Mouse (Mus musculus) liver, embryonic 14.5 days (tissue): ENCODE measurements at regions not wholly inside any gene's neighbourhood (a gene's known extent, or its start where the extent isn't known, plus 50 kb on each side); places are given as distances from the start of the nearest gene placed in this dataset.

ENCODE experiments used
- ATAC-seq: fragments of 200-750 bp; cut with Nextera tagmentation; 2 replicates; pipeline ENCODE4 v1.8.0; 2017; ENCODE audit warnings: moderate number of reproducible peaks, mild to moderate bottlenecking, moderate library complexity; ENCODE audit not compliant: insufficient read depth
- DNase-seq, 3 experiments: peaks; one replicate each; pipeline ENCODE4 v3.0.0-alpha.2; 2012 to 2013; ENCODE audit warnings: low read depth in 3 of 3, low spot score in 3 of 3
- H3K27ac ChIP-seq: fragments of 300-500 bp; sonication (generic); 2 replicates; pipeline ENCODE4 v1.5.1; 2014; ENCODE audit warnings: moderate library complexity, mild to moderate bottlenecking, control low read depth, inconsistent platforms
- H3K27me3 ChIP-seq: fragments of 300-500 bp; sonication (generic); 2 replicates; pipeline ENCODE4 v1.6.1; 2014; ENCODE audit warnings: mild to moderate bottlenecking, low read length, moderate library complexity; ENCODE audit not compliant: control insufficient read depth, insufficient read depth
- H3K36me3 ChIP-seq: fragments of 300-500 bp; sonication (generic); replicated peaks from 2 replicates; pipeline ENCODE4 v1.6.1; 2014; ENCODE audit warnings: low read depth; ENCODE audit not compliant: control insufficient read depth, insufficient read depth
- H3K4me1 ChIP-seq, 2 experiments: fragments of 200-500 bp in 1 of 2; fragments of 300-500 bp in 1 of 2; sonication (generic) in 1 of 2; replicated peaks; 2 replicates each; pipeline ENCODE4 v1.6.1; 2012 to 2014; ENCODE audit warnings: antibody characterized with exemption in 1 of 2, inconsistent platforms in 1 of 2, low read length in 1 of 2; ENCODE audit not compliant: control insufficient read depth in 2 of 2, insufficient read depth in 2 of 2
- H3K4me2 ChIP-seq: fragments of 300-500 bp; sonication (generic); 2 replicates; pipeline ENCODE4 v1.6.1; 2014; ENCODE audit warnings: low read depth, mild to moderate bottlenecking, control low read depth, moderate library complexity
- H3K4me3 ChIP-seq, 2 experiments: fragments of 200-500 bp in 1 of 2; fragments of 300-500 bp in 1 of 2; sonication (generic) in 1 of 2; 2 replicates each; pipeline ENCODE4 v1.5.1; 2012 to 2014; ENCODE audit warnings: low read depth in 2 of 2, low read length in 2 of 2, mild to moderate bottlenecking in 2 of 2, control low read depth in 1 of 2, inconsistent platforms in 1 of 2, moderate library complexity in 1 of 2; ENCODE audit not compliant: insufficient read depth in 1 of 2
- H3K9ac ChIP-seq: fragments of 300-500 bp; sonication (generic); replicated peaks from 2 replicates; pipeline ENCODE4 v1.6.1; 2014; ENCODE audit warnings: mild to moderate bottlenecking, control low read depth, moderate library complexity
- H3K9me3 ChIP-seq: fragments of 300-500 bp; sonication (generic); 2 replicates; pipeline ENCODE4 v1.6.1; 2016; ENCODE audit warnings: low read length, mixed read lengths; ENCODE audit not compliant: control insufficient read depth
- CTCF ChIP-seq: IDR thresholded peaks from 2 replicates; pipeline ENCODE4 v1.5.1; 2016; ENCODE audit warnings: antibody characterized with exemption, low read depth, control low read depth
- EP300 ChIP-seq: IDR thresholded peaks from 2 replicates; pipeline ENCODE4 v1.6.1; 2016; ENCODE audit warnings: antibody characterized with exemption, low read depth
- WGBS: fragments of 180-500 bp; shearing (Covaris S2); extraction: QIAGEN DNeasy Blood & Tissue Kit; methylation state at CpG from one replicate; pipeline ENCODE4 v1.1.7; 2014; ENCODE audit not compliant: insufficient replicate concordance; 5-methylcytosine and 5-hydroxymethylcytosine counted together

DNA sequence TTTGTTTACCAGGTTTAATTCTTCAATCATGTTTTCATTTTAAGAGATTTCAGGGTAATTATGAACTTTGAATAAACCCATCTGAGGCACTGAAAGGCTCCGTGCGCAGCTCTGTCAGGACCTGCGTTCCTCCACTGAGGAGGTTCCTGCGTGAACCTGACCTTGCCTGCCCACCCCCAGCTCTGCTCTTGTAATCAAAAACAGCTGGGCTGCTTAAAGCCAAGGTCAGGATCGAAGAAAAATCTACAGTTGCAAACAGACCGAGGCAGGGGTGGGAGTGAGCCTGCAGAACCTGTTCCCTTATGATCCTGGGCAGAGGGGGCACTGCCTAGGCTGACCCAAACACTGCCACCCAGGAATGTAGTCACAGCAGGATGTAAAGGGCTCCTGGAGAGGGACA, 134.8 kb upstream of the Bcor start:
- H3K36me3 ChIP-seq, result no peaks in the 10 kb centered on the region
- H3K4me1 ChIP-seq, result peaks cover 8 to 24% of the 10 kb centered on the region in 2 experiments
- no peak overlapping the region for H3K27ac ChIP-seq
- H3K9ac ChIP-seq, result no peak overlapping the region
- H3K4me2 ChIP-seq, result no peak overlapping the region
- no peak for DNase-seq
- no peak overlapping the region for H3K4me3 ChIP-seq
- no peak for ATAC-seq
- TF ChIP-seq EP300, result no peak
- no peak for TF ChIP-seq CTCF
- H3K9me3 ChIP-seq, result no peaks in the 10 kb centered on the region
- no peaks in the 10 kb centered on the region for H3K27me3 ChIP-seq
- 53% methylated on average over 6 of the region's 6 CpGs for WGBS

DNA sequence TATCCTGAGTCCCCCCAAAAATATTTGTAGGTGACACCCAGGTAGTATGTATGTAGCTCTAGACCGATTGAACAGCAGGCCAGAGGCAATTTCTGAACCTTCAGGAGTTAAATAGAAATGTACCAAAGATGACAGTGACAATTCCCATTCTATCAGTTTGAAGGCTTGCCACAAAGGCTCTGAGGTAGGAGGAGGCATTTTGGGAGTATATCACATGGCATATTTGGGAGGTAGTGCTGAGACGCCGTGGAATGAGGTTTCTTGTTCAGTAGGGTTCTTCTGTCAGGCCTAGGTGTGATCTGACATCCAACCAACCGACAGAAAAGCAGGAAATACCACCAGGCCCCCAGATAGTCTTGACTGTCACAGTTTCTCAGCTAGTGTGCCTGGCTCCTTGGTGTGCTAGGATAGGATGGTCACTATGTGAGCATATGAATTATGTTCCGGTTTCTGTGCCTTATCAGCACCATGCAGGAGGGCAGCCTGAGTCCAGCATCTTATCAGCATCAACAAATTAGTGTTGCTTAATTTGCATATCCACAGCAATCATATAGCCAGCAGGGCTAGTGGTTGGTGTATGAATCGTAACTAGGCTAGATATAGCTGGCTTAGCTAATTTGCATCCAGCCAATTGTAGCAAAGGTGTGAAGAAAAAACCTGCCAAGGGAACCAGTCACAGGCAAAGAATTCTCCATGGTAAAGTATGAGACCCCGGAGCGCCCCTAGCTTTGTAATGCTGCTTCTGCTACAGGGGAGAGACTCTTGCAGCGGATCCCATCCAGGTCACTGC, 136.3 kb upstream of the Bcor start:
- Histone ChIP-seq H3K36me3 (no peaks in the 10 kb centered on the region), H3K27me3 (no peaks in the 10 kb centered on the region), H3K9ac (peak overlapping the region; percentile 57), H3K4me1 (peaks cover 8 to 24% of the 10 kb centered on the region in 2 experiments), H3K9me3 (no peaks in the 10 kb centered on the region), H3K4me2 (peak overlapping the region; percentile 56), H3K4me3 (peak overlapping the region; percentile 9 to 16; a peak in 1 of 4 replicates), H3K27ac (peak overlapping the region; percentile 86)
- DNase-seq (peak; percentile 72 to 77 (median 75)), ATAC-seq (peak; percentile 97)
- WGBS, result 36% methylated on average over 9 of the region's 9 CpGs
- TF ChIP-seq CTCF (peak; percentile 25; the same call in 1 of the 2 replicates), EP300 (peak; percentile 94)

DNA sequence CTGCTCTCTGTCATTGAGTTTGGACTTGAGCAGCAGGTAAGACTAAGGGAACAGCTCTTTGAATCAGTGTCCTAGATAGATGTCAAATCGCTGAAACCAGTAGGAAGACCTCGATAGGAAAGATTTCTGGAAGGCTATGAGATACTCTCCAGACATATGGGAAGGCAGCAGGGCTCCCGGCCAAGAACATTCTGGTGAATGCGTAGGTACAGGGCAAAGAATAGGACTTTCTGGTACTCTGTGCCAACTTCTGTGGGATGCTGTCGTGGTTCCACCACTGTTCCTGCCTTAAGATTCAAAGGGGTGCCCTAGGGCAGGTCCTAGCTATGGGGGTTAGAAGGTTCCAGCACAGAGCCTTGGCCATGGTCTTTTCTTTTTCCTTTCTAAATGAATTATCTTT, 138.5 kb upstream of the Bcor start:
- Histone ChIP-seq H3K27ac (no peak overlapping the region), H3K4me1 (peaks cover 8 to 24% of the 10 kb centered on the region in 2 experiments), H3K9me3 (no peaks in the 10 kb centered on the region), H3K9ac (no peak overlapping the region), H3K27me3 (no peaks in the 10 kb centered on the region), H3K4me2 (no peak overlapping the region), H3K36me3 (no peaks in the 10 kb centered on the region), H3K4me3 (no peak overlapping the region)
- no peak for TF ChIP-seq EP300
- no peak for TF ChIP-seq CTCF
- ATAC-seq, result no peak
- WGBS, result 66% methylated on average over 5 of the region's 5 CpGs
- DNase-seq, result no peak

- no peak for TF ChIP-seq CTCF
- no peak for TF ChIP-seq EP300
- no peak for ATAC-seq
- DNase-seq, result no peak
- Histone ChIP-seq H3K36me3 (no peaks in the 10 kb centered on the region), H3K27ac (no peak overlapping the region), H3K9me3 (no peaks in the 10 kb centered on the region), H3K9ac (no peak overlapping the region), H3K4me3 (no peak overlapping the region), H3K27me3 (no peaks in the 10 kb centered on the region), H3K4me2 (no peak overlapping the region), H3K4me1 (peaks cover 8 to 24% of the 10 kb centered on the region in 2 experiments)
- WGBS, result 84% methylated on average over 11 of the region's 11 CpGs
Observed at GRCm38 (mm10) chrX:12299236-12299635, 139.1 kb upstream of the Bcor start.

GRCm38 (mm10) chrX:12304678-12305077, 144.5 kb upstream of the Bcor start:
- H3K27me3 ChIP-seq, result no peaks in the 10 kb centered on the region
- ATAC-seq (no peak), DNase-seq (no peak)
- H3K4me1 ChIP-seq, result no peaks in the 10 kb centered on the region
- no peaks in the 10 kb centered on the region for H3K36me3 ChIP-seq
- no peak for TF ChIP-seq EP300
- TF ChIP-seq CTCF, result no peak
- H3K27ac ChIP-seq, result no peak overlapping the region
- H3K9ac ChIP-seq, result no peak overlapping the region
- H3K4me2 ChIP-seq, result no peak overlapping the region
- 68% methylated on average over 5 of the region's 5 CpGs for WGBS
- no peak overlapping the region for H3K4me3 ChIP-seq
- H3K9me3 ChIP-seq, result no peaks in the 10 kb centered on the region
